Mouse (Mus musculus): ENCODE measurements around the gene Epb41l4b. TPM values are rescaled to one million over a fixed set of nuclear protein-coding genes. Genes with fewer than 3 reads are reported as not detected.

The Epb41l4b gene
- polyA plus RNA-seq, 2 experiments, result 5.3 to 12.2 TPM

DNA sequence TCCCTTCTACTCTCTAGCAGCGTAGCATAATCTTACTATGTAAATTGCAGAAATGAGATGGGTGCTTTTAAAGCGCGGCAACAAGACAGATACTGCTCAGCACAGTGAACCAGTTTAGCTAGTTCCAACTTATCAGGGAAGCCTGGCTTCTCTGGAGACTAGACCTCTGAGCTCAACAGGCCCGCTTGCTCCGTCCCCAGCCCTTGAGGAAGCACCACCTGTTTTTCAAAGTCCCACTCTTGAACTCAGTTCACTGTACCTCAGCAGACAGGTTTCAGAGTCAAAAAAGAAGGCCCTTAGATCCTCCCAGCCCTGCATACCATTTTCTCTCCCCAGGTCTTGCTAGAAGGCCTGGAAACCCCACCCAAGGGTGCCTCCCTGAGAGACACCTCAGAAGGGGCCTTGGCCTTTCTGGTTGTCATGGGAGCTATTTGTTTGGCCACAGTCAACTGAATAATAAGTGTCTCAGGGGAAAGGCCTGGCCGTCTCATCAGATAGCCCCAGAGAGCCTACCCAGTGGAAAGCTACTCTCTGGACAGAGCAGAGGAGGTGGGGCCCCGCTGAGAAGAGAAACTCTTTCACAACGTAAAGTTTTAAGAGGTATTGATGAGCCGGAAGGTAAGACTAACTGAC lies 21.5 kb upstream of the Epb41l4b start:
- H3K4me3 ChIP-seq (replicated peaks; ENCODE audit: low read length), result no peak overlapping the region
- H3K36me3 ChIP-seq (ENCODE audit: control insufficient read depth, insufficient read depth, low read length), result no peaks in the 10 kb centered on the region
- TF ChIP-seq POLR2A (IDR thresholded peaks at IDR 0.05; ENCODE audit: borderline replicate concordance, extremely low read depth, insufficient read depth, insufficient read length), result no peak
- H3K27me3 ChIP-seq (ENCODE audit: control insufficient read depth, insufficient read depth, low read length), result no peaks in the 10 kb centered on the region
- H3K9me3 ChIP-seq (ENCODE audit: control insufficient read depth, low read length), result no peaks in the 10 kb centered on the region
- 85% methylated on average over 9 of the region's 9 CpGs for WGBS
- ATAC-seq (ENCODE audit: low FRiP score, low read depth) (no peak), DNase-seq (ENCODE audit: low spot score) (no peak)
- H3K4me2 ChIP-seq (replicated peaks; ENCODE audit: low read depth, low read length, severe bottlenecking), result no peak overlapping the region
- H3K27ac ChIP-seq (replicated peaks; ENCODE audit: low read depth, low read length), result 0 out of 2 replicates have a peak overlapping the region, but pooled peaks have one; percentile 48
- no peak overlapping the region for H3K9ac ChIP-seq (ENCODE audit: low read depth, low read length, severe bottlenecking)
- H3K4me1 ChIP-seq (ENCODE audit: control insufficient read depth, insufficient read depth, low read length), result peaks cover 8% of the 10 kb centered on the region

DNA sequence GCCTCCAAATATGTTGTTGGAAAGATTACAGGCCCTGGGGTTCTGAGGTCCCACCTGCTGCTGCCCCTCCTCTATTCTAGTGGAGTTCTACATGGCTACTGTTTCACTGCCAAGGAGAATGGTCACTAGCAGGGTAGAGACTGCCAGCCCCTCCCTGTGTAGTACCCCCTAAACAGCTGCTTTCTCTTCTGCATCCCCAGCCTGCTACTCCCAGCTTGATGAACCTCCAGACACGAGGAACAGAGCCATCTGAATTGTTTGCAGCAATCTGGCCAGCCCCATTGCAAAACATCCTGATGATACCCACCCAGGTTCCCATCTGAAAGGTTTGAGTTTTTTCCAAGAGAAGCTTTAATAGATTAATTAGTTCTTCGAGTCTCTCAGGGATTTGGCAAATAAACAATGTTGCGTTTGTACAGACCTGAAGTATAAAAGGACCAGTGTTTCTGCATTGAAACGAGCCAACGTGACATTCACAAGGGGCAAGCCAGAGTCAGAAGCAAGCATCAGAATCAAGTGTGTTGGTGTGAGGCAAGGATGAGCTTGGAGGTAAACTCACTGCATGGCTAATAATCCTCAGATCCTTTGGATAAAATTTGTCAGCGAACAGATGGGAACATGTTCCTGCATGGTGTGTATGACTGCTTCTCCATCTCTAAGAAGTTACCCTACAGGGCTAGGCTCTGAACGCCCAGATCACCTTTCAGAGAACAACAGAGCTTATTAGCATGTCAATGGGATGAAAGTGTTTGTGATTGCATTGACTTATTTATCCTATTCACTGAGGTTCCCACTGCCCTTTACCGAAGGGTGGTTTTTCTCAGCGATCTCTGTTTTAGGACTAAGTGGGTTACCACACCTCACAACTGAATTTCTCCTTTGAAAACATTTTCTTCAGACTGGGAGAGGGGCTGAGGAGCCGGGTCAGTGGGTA lies 19.8 kb upstream of the Epb41l4b start:
- 31% methylated on average over 10 of the region's 10 CpGs for WGBS
- H3K4me2 ChIP-seq (replicated peaks; ENCODE audit: low read depth, low read length, severe bottlenecking), result no peak overlapping the region
- no peak overlapping the region for H3K9ac ChIP-seq (ENCODE audit: low read depth, low read length, severe bottlenecking)
- TF ChIP-seq POLR2A (IDR thresholded peaks at IDR 0.05; ENCODE audit: borderline replicate concordance, extremely low read depth, insufficient read depth, insufficient read length), result no peak
- no peak overlapping the region for H3K4me3 ChIP-seq (replicated peaks; ENCODE audit: low read length)
- H3K4me1 ChIP-seq (ENCODE audit: control insufficient read depth, insufficient read depth, low read length), result peaks cover 8% of the 10 kb centered on the region
- no peaks in the 10 kb centered on the region for H3K9me3 ChIP-seq (ENCODE audit: control insufficient read depth, low read length)
- H3K27me3 ChIP-seq (ENCODE audit: control insufficient read depth, insufficient read depth, low read length), result no peaks in the 10 kb centered on the region
- ATAC-seq (ENCODE audit: low FRiP score, low read depth) (peak; percentile 37; the same call in 1 of the 2 replicates), DNase-seq (ENCODE audit: low spot score) (no peak)
- no peak overlapping the region for H3K27ac ChIP-seq (replicated peaks; ENCODE audit: low read depth, low read length)
- no peaks in the 10 kb centered on the region for H3K36me3 ChIP-seq (ENCODE audit: control insufficient read depth, insufficient read depth, low read length)

DNA sequence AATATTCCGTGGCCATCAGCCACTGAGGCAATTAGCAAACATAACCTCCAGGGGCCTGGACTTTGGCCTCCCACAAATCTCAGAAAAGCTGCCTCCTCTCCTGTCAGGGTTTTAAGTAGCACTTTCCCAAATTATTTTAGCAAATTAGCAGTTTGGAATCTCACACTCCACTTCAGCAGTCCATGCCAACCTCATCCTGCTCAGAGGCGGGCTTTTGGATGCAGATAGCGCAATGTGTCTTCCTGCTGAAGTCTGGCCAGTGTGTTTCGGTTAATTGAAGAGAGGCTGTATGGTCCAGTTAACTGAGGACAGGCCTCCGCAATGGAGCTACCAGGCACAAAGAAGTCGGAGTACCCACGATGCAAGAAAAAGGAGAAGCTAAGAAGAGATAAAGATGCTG lies 17.3 kb upstream of the Epb41l4b start:
- H3K9ac ChIP-seq (ENCODE audit: low read depth, low read length, severe bottlenecking), result no peak overlapping the region
- no peak overlapping the region for H3K4me3 ChIP-seq (replicated peaks; ENCODE audit: low read length)
- no peak overlapping the region for H3K27ac ChIP-seq (replicated peaks; ENCODE audit: low read depth, low read length)
- no peaks in the 10 kb centered on the region for H3K9me3 ChIP-seq (ENCODE audit: control insufficient read depth, low read length)
- ATAC-seq (ENCODE audit: low FRiP score, low read depth) (no peak), DNase-seq (ENCODE audit: low spot score) (no peak)
- no peak for TF ChIP-seq POLR2A (IDR thresholded peaks at IDR 0.05; ENCODE audit: borderline replicate concordance, extremely low read depth, insufficient read depth, insufficient read length)
- no peak overlapping the region for H3K4me2 ChIP-seq (replicated peaks; ENCODE audit: low read depth, low read length, severe bottlenecking)
- peaks cover 3% of the 10 kb centered on the region; the same call in 1 of the 2 replicates for H3K4me1 ChIP-seq (ENCODE audit: control insufficient read depth, insufficient read depth, low read length)
- H3K36me3 ChIP-seq (ENCODE audit: control insufficient read depth, insufficient read depth, low read length), result no peaks in the 10 kb centered on the region
- H3K27me3 ChIP-seq (ENCODE audit: control insufficient read depth, insufficient read depth, low read length), result no peaks in the 10 kb centered on the region
- WGBS, result 85% methylated on average over 7 of the region's 7 CpGs

DNA sequence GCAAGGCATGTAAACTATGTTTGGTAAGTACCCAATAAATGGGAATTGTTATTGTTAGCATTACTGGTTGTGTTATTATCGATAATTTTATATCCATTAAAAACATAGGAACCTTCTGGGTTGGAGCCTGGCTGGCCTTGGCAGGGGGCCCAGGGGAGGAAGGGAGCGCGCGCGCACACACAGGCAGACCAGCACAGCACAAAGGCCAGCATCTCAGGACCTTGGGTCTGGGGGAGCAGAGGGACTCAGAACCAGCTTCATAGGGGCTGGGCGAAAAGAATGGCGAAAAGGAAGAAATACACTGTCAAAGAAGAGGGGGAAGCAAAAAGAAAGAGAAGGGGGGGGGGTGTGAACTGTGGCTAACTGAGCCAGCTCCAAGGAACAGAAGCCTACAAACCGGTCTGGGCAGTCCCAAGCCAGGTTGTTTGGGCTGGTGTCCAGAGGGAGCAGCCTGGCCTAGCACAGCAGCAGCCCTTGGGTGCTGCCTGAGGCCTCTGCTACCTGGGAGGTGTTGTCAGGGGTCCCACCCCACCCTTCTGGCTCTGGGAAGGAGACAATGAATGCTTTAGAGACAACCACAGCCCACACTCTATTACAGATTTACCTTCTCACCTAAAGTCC lies 13.4 kb upstream of the Epb41l4b start:
- Histone ChIP-seq H3K27ac (replicated peaks; ENCODE audit: low read depth, low read length) (no peak overlapping the region), H3K27me3 (ENCODE audit: control insufficient read depth, insufficient read depth, low read length) (no peaks in the 10 kb centered on the region), H3K4me2 (replicated peaks; ENCODE audit: low read depth, low read length, severe bottlenecking) (no peak overlapping the region), H3K9me3 (ENCODE audit: control insufficient read depth, low read length) (no peaks in the 10 kb centered on the region), H3K36me3 (ENCODE audit: control insufficient read depth, insufficient read depth, low read length) (no peaks in the 10 kb centered on the region), H3K4me1 (ENCODE audit: control insufficient read depth, insufficient read depth, low read length) (peaks cover 12% of the 10 kb centered on the region), H3K4me3 (replicated peaks; ENCODE audit: low read length) (no peak overlapping the region), H3K9ac (ENCODE audit: low read depth, low read length, severe bottlenecking) (no peak overlapping the region)
- DNase-seq (ENCODE audit: low spot score) (no peak), ATAC-seq (ENCODE audit: low FRiP score, low read depth) (no peak)
- TF ChIP-seq POLR2A (IDR thresholded peaks at IDR 0.05; ENCODE audit: borderline replicate concordance, extremely low read depth, insufficient read depth, insufficient read length), result no peak
- 53% methylated on average over 8 of the region's 8 CpGs for WGBS

DNA sequence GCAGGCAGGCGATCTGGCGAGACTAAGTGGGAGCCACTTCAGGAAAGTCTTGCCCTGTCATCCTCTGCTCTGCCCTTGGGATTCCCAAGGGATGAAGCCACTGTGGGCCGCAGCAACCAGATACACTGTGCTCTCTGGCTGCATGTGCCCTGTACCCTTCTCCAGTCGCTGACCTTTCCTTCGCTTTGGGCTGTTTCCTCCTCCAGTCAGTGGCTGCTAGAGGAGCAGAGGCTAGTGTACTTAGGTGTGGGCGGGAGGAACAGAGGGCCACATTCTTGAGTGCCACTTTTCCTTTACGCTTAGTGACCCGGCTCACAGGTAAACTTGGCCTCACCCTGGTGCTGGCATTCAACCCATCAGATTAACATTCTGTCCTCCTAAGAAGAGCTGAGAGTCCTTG lies 10.6 kb upstream of the Epb41l4b start:
- Histone ChIP-seq H3K4me1 (ENCODE audit: control insufficient read depth, insufficient read depth, low read length) (peaks cover 12% of the 10 kb centered on the region), H3K4me2 (replicated peaks; ENCODE audit: low read depth, low read length, severe bottlenecking) (peak overlapping the region; percentile 19; the same call in 1 of the 2 replicates), H3K27me3 (ENCODE audit: control insufficient read depth, insufficient read depth, low read length) (no peaks in the 10 kb centered on the region), H3K27ac (replicated peaks; ENCODE audit: low read depth, low read length) (no peak overlapping the region), H3K9me3 (ENCODE audit: control insufficient read depth, low read length) (no peaks in the 10 kb centered on the region), H3K36me3 (ENCODE audit: control insufficient read depth, insufficient read depth, low read length) (no peaks in the 10 kb centered on the region), H3K9ac (ENCODE audit: low read depth, low read length, severe bottlenecking) (peak overlapping the region; percentile 22; the same call in 1 of the 2 replicates), H3K4me3 (replicated peaks; ENCODE audit: low read length) (no peak overlapping the region)
- ATAC-seq (ENCODE audit: low FRiP score, low read depth), result no peak
- no peak for TF ChIP-seq POLR2A (IDR thresholded peaks at IDR 0.05; ENCODE audit: borderline replicate concordance, extremely low read depth, insufficient read depth, insufficient read length)
- DNase-seq (ENCODE audit: low spot score), result no peak
- WGBS, result 38% methylated on average over 8 of the region's 8 CpGs

Measured in limb, embryonic 14.5 days (tissue).